Mouse (Mus musculus) left cerebral cortex, adult 18-20 months (tissue): Measurements from ENCODE around the gene Gm3543. TPM values are rescaled to one million over a fixed set of nuclear protein-coding genes. Genes with fewer than 3 reads are reported as not detected.
"Not testable (repeated sequence)": the region's sequence is repeated elsewhere in the genome, so short reads cannot be mapped to it uniquely, and the experiment has no call there.

Experiments
- DNase-seq, 2 experiments: peaks; one replicate each; pipeline ENCODE4 v3.0.0; 2021 to 2022; ENCODE audit warnings: low spot score in 2 of 2, mixed read lengths in 1 of 2
- long read RNA-seq, 2 experiments: library from polyadenylated mRNA; stranded (forward); transcript quantifications; one replicate each; pipeline ENCODE4 v2.0.0; 2021
- total RNA-seq, 2 experiments: library from RNA; stranded (reverse); gene quantifications; 2 replicates each; pipeline ENCODE4 v1.2.3; 2021

Gm3543 gene
- 1 to 10 TPM in 1 of 2 experiments, under 1 TPM in 1; 0.42 to 1.8 TPM for total RNA-seq
- long read RNA-seq, experiment 1 = 0 reads
- long read RNA-seq, experiment 2 = 0 reads

DNA sequence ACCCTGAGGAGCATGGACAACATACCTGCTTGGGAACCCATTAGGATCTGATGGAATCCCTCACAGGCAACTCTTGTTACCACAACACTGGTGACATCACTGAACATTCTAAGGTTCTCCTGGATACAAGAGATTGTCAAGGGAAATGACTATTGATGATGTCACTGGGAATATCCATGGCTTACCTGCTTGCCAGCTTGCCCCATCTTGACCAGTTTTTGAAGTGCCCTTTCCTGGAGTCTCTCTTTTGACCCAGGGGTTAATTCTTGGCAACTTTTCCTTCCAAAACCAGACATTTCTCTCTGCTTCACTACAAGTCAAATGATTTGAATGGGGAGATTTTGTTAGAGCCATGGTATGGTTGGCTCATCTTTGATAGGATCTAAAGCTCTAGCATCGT is at the start of gene Gm3543:
TSS of gene Gm3543 (minus strand) at position 101 of the 400 bp plus-strand sequence.
- DNase-seq = not testable (repeated sequence)

DNA sequence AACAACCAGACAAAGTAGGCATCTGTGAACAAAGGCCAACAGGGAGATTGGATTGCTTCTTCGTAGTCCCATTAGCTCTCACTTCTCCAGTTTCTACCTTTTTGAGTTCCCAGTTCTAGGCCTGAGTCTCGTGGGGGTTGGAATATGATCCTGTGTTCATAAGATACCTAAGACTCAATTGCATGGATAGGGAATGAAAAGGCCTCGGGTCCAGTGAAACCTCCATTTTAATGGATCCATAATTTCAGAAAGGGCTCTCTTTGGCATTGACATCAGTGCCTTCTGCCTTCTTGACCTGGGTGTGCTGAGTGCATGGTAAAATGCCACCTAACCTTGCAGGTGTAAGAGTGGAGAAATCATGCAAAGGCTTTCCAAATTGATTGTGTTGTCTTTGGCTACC is 14.5 kb downstream of the Gm3543 start:
- DNase-seq = not testable (repeated sequence)

DNA sequence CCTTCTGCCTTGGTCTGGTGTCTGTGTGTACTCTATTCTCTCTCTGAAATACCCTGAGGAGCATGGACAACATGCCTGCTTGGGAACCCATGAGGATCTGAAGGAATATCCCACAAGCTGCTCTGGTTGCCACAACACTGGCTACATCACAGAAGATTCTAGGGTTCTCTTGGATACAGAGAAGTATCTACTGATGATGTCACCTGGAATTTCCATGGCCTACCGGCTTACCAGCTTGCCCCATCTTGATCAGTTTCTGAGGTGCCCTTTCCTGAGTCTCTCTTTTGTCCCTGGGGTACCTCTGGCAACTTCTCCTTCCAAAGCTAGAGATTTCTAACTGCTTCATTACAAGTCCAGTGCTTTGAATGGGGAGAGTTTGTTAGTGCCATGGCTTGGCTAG is 15.3 kb downstream of the Gm3543 start, which contains the start of gene Gm6401:
TSS of gene Gm6401 (minus strand) at position 101 of the 400 bp plus-strand sequence.
- not testable (repeated sequence) for DNase-seq

DNA sequence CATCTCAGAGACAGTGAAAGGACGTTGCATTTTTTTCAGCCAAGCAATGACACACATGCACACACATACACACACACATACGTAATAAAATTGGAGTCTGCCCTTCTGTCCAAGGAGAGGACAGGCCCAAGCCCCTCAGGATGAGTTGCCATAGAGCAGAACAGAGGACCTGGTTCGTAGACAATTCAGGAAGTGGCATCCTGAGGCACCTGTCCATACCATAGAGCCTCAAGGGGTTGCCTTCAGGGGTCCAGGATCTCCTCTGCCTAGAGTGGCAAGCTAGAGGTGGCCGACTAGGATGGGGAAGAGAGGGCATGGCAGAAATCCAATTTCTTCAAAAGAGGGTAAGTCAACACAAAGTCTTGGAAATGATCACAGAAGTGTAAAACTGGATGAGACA is 19.0 kb downstream of the Gm3543 start:
- DNase-seq = not testable (repeated sequence)

DNA sequence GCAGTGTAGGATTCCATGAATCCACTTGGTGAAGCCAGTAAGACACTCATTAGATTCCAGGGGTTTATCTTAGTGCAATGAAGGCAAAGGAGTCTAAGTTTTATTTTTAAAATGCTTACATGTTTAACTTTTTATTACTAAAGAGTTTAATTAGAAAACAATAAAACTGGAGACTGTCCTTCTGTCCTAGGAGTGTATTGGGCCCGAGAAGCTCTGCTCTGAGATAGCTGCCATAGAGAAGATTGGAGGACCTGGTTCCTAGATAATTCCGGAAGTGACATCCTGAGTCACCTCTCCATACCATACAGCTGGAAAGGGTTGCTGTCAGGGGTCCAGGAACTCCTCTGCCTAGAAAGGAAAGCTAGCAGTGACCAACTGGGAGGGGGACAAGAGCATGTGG is 39.4 kb downstream of the Gm3543 start, which contains the start of gene 1700024B05Rik:
TSS of gene 1700024B05Rik (plus strand) at position 301 of the 400 bp plus-strand sequence.
- DNase-seq = not testable (repeated sequence)

Other genes with a start within 250 kb of the Gm3543 start
- not detected for gene Gm7929, start 232.7 kb downstream of the Gm3543 start, total RNA-seq
- gene Gm47189, start 210.9 kb downstream of the Gm3543 start, total RNA-seq = not detected
- gene Gm7980, start 76.0 kb downstream of the Gm3543 start, total RNA-seq = not detected
- gene 1700049E17Rik1, start 58.4 kb downstream of the Gm3543 start, total RNA-seq = not detected
- gene 1700024B05Rik, start 39.3 kb downstream of the Gm3543 start, total RNA-seq = under 1 TPM in 1 of 2 experiments, not detected in 1; 0.44 TPM
- not detected for gene Gm6401, start 15.4 kb downstream of the Gm3543 start, total RNA-seq
- gene Gm7951, start 134.0 kb upstream of the Gm3543 start, total RNA-seq = not detected
- gene Gm17027, start 179.3 kb upstream of the Gm3543 start, total RNA-seq = not detected
- 1 to 10 TPM; 1.1 to 2.2 TPM for gene Gm3573, start 207.5 kb upstream of the Gm3543 start, total RNA-seq